Mouse (Mus musculus) midbrain, embryonic 12.5 days (tissue): ENCODE data around the gene Tuba1a. TPM values are rescaled to one million over a fixed set of nuclear protein-coding genes. Genes with fewer than 3 reads are reported as not detected.
"Not testable (repeated sequence)": the region's sequence is repeated elsewhere in the genome, so short reads cannot be mapped to it uniquely, and the experiment has no call there.

Experiments used
- ATAC-seq: fragments of 200-750 bp; cut with Nextera tagmentation; 2 replicates; pipeline ENCODE4 v1.8.0; 2017; ENCODE audit warnings: low read depth, moderate TSS enrichment, moderate library complexity; ENCODE audit not compliant: low FRiP score
- H3K27ac ChIP-seq: fragments of 300-500 bp; sonication (generic); replicated peaks from 2 replicates; pipeline ENCODE4 v1.5.1; 2016; ENCODE audit warnings: mild to moderate bottlenecking
- H3K27me3 ChIP-seq: fragments of 300-500 bp; sonication (generic); 2 replicates; pipeline ENCODE4 v1.6.1; 2016; ENCODE audit warnings: mild to moderate bottlenecking
- H3K36me3 ChIP-seq: fragments of 300-500 bp; sonication (generic); 2 replicates; pipeline ENCODE4 v1.6.1; 2016
- H3K4me1 ChIP-seq: fragments of 300-500 bp; sonication (generic); 2 replicates; pipeline ENCODE4 v1.6.1; 2016
- H3K4me2 ChIP-seq: fragments of 300-500 bp; sonication (generic); replicated peaks from 2 replicates; pipeline ENCODE4 v1.6.1; 2016; ENCODE audit warnings: mild to moderate bottlenecking, moderate library complexity
- H3K4me3 ChIP-seq: fragments of 300-500 bp; sonication (generic); 2 replicates; pipeline ENCODE4 v1.5.1; 2016; ENCODE audit warnings: mild to moderate bottlenecking
- H3K9ac ChIP-seq: fragments of 300-500 bp; sonication (generic); replicated peaks from 2 replicates; pipeline ENCODE4 v1.6.1; 2016; ENCODE audit warnings: mild to moderate bottlenecking, moderate library complexity
- H3K9me3 ChIP-seq: fragments of 300-500 bp; sonication (generic); 2 replicates; pipeline ENCODE4 v1.6.1; 2016; ENCODE audit warnings: mild to moderate bottlenecking
- WGBS: fragments of 180-500 bp; shearing (Covaris S2); methylation state at CpG from one replicate; pipeline ENCODE4 v1.1.7; 2016; 5-methylcytosine and 5-hydroxymethylcytosine counted together
- polyA plus RNA-seq: library from polyadenylated mRNA; unstranded; fragments of >200 nt; fragmentation: Nextera tagmentation; extraction: Ambion mirVana; gene quantifications from 2 replicates; pipeline ENCODE4 v1.2.1, GENCODE M21; 2016

The Tuba1a gene
- polyA plus RNA-seq, 1 experiment from 2014 or later = 9,642 TPM

GRCm38 (mm10) chr15:98948857-98949606 is 4.5 kb downstream of the Tuba1a start:
- Histone ChIP-seq H3K4me2 (peak overlapping the region; percentile 49), H3K9ac (peak overlapping the region; percentile 51; the same call in 1 of the 2 replicates), H3K4me1 (peaks cover 9% of the 10 kb centered on the region), H3K27ac (peak overlapping the region; percentile 58), H3K27me3 (no peaks in the 10 kb centered on the region), H3K4me3 (peak overlapping the region; percentile 36), H3K9me3 (no peaks in the 10 kb centered on the region), H3K36me3 (peaks cover 20% of the 10 kb centered on the region)
- no peak for ATAC-seq
- WGBS = 54% methylated on average over 6 of the region's 6 CpGs

- H3K27ac ChIP-seq = peak overlapping the region; percentile 58
Measured at GRCm38 (mm10) chr15:98948382-98948781, 5.1 kb downstream of the Tuba1a start.

DNA sequence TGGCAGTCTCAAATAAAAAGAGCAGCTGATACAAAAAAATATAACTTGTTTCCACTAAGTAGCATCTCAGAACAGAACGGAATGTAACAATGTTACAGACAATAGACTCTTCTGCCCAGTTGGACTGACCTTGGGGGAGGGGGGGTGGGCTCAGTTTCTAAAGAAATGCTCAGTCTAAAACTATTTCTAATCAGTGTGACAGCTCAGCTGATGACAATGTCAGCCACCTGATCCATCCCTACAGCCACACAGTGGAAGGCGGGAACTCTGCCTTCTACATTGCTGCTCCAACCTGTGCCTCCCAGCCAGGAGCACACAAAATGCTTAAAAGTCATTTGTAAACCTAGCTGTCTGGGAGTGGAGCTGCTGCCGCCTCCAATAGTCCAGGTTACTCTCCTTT is 5.6 kb downstream of the Tuba1a start:
- Histone ChIP-seq H3K27ac (peak overlapping the region; percentile 58; the same call in 1 of the 2 replicates), H3K4me2 (peak overlapping the region; percentile 49)

More at GRCm38 (mm10) chr15:98948382-98948781, 5.1 kb downstream of the Tuba1a start:
- Histone ChIP-seq H3K27me3 (no peaks in the 10 kb centered on the region), H3K36me3 (peaks cover 20% of the 10 kb centered on the region), H3K9me3 (no peaks in the 10 kb centered on the region), H3K4me2 (peak overlapping the region; percentile 49), H3K4me3 (no peak overlapping the region), H3K9ac (no peak overlapping the region), H3K4me1 (peaks cover 8% of the 10 kb centered on the region)
- no peak for ATAC-seq

DNA sequence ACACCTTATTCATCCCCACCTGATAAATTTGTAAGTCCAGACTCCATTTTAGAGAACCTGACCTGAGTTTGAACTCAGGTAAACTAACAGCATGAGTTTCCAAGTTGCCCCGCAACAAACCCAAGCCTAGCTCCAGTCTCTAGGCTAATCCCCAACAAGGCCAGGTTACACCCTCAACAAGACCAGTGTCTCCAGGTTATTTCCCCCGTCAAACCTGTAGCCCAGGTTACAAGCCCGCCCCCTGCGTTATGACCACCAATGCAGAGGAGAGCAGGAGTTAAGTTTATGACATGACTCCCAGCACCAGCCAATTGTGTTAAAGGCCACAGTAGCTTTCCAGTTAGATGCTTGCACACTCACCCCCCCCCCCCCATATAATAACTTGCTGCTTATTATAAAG is 10.4 kb downstream of the Tuba1a start:
- Histone ChIP-seq H3K4me1 (peaks cover 3% of the 10 kb centered on the region; the same call in 1 of the 2 replicates), H3K4me3 (no peak overlapping the region), H3K27me3 (no peaks in the 10 kb centered on the region), H3K9me3 (no peaks in the 10 kb centered on the region), H3K27ac (no peak overlapping the region), H3K36me3 (peaks cover 7% of the 10 kb centered on the region; the same call in 1 of the 2 replicates), H3K9ac (no peak overlapping the region), H3K4me2 (no peak overlapping the region)
- no peak for ATAC-seq
- 82% methylated on average over 4 of the region's 4 CpGs for WGBS

More for the DNA sequence above, 5.6 kb downstream of the Tuba1a start:
- Histone ChIP-seq H3K4me1 (peaks cover 8% of the 10 kb centered on the region), H3K4me3 (no peak overlapping the region), H3K27me3 (no peaks in the 10 kb centered on the region), H3K9ac (no peak overlapping the region), H3K36me3 (peaks cover 20% of the 10 kb centered on the region), H3K9me3 (no peaks in the 10 kb centered on the region)
- WGBS = 45% methylated on average over 3 of the region's 3 CpGs
- no peak for ATAC-seq

DNA sequence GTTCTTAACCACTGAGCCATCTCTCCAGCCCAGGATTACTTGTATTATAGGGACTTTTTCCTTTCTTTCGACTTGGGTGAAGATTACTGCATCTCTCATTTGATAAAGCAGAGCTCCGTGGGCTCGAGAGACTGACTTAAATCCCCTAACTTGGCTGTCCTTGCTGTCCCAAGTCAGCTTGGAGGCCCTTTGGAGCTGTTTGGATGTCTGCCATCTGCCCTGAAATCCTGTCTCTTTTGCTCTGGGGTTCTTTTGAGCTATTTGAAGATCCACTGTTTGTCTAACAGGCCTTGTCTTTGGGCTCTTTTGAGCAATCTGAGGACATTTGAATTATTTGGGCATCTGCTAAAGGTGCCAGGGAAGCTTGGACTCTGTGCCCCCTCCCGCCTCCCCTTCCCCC is 11.4 kb downstream of the Tuba1a start:
- Histone ChIP-seq H3K4me1 (no peaks in the 10 kb centered on the region), H3K36me3 (peaks cover 7% of the 10 kb centered on the region; the same call in 1 of the 2 replicates), H3K27ac (no peak overlapping the region), H3K4me3 (no peak overlapping the region), H3K9ac (no peak overlapping the region), H3K9me3 (no peaks in the 10 kb centered on the region), H3K27me3 (no peaks in the 10 kb centered on the region), H3K4me2 (no peak overlapping the region)
- WGBS = 79% methylated on average over 4 of the region's 4 CpGs
- ATAC-seq = no peak

DNA sequence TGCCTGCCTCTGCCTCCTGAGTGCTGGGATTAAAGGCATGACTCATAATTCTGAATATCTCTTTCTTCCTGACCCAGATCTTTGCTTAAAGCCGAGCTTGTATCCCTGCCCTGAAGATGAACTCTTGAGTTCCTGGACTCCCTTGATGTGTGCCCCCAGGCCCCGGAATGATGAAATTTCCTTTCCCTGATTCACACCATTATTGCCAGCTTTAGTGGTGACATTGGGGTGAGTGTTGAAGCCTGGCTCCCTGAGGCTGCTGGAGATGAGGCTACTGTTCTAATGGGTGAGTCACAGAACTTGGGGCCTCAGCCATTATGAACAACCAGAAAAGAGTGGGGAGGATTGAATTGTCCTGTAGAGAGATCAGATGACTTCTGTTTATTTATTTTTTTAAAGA is 12.0 kb downstream of the Tuba1a start:
- 80% methylated on average over 2 of the region's 2 CpGs for WGBS

DNA sequence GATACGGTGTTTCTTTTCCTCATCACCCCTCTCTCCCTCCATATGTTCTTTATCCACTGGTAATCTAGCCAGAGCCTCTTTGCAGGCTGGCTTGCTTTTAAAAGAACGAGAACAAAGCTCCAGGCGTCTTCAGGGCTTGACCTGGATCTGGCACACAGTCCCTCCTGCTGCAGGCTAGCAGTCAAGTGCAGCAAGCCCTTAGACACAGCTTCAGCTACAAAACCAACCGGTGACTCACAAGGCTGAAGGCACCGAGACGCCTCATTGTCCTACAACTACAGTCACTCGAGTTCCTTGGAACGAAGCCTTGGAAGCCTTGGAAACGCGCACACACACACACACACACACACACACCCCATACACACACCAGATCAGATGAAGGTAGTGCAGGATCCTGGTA is 12.7 kb downstream of the Tuba1a start:
- peaks cover 7% of the 10 kb centered on the region; the same call in 1 of the 2 replicates for H3K36me3 ChIP-seq
- no peak overlapping the region for H3K4me3 ChIP-seq
- no peak overlapping the region for H3K27ac ChIP-seq
- no peak for ATAC-seq
- no peaks in the 10 kb centered on the region for H3K4me1 ChIP-seq
- no peaks in the 10 kb centered on the region for H3K27me3 ChIP-seq
- H3K4me2 ChIP-seq = no peak overlapping the region
- H3K9ac ChIP-seq = no peak overlapping the region
- WGBS = 57% methylated on average over 10 of the region's 10 CpGs
- H3K9me3 ChIP-seq = no peaks in the 10 kb centered on the region

More for the DNA sequence above, 12.0 kb downstream of the Tuba1a start:
- Histone ChIP-seq H3K9ac (no peak overlapping the region), H3K9me3 (no peaks in the 10 kb centered on the region), H3K27me3 (no peaks in the 10 kb centered on the region), H3K4me2 (no peak overlapping the region), H3K4me3 (no peak overlapping the region), H3K36me3 (peaks cover 7% of the 10 kb centered on the region; the same call in 1 of the 2 replicates), H3K27ac (no peak overlapping the region), H3K4me1 (no peaks in the 10 kb centered on the region)
- ATAC-seq = no peak

GRCm38 (mm10) chr15:98934217-98934839 is 19.2 kb downstream of the Tuba1a start, which contains the start of gene Tuba1b:
Gene Tuba1b, minus strand, starts transcription at chr15:98934565.
- H3K36me3 ChIP-seq = peaks cover 12% of the 10 kb centered on the region
- H3K4me3 ChIP-seq = peak within 1 kb of the TSS; percentile 77
- WGBS = under 1% methylated on average over 54 of the region's 58 CpGs
- H3K27ac ChIP-seq = peak within 1 kb of the TSS; percentile 98
- peak within 1 kb of the TSS; percentile 88 for H3K9ac ChIP-seq
- peak within 1 kb of the TSS; percentile 97 for H3K4me2 ChIP-seq
- no peaks in the 10 kb centered on the region for H3K27me3 ChIP-seq
- H3K4me1 ChIP-seq = peaks cover 14% of the 10 kb centered on the region
- peak; percentile 96 for ATAC-seq
- H3K9me3 ChIP-seq = no peaks in the 10 kb centered on the region

DNA sequence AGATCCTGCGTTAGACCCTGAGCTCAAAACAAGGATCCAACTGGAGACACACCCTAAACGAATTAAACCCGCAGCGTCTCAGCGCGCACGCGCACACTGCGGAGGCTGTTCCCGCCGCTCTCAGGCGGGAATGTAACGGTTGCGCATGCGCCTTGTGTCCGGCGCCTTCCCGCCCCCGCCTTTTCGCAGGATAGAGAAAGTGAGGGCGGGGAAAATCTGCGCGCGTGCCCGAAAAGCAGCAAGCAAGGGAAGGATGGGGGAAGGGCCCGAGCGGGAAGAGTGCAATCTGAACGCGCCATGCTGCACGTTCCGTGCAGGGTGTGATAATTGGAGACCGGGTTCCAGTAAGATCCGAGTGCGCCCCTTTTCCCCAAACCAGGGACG is 19.7 kb downstream of the Tuba1a start:
- peaks cover 18% of the 10 kb centered on the region for H3K4me1 ChIP-seq
- peak; percentile 82 for ATAC-seq
- WGBS = under 1% methylated on average over 35 of the region's 35 CpGs
- H3K36me3 ChIP-seq = peaks cover 12% of the 10 kb centered on the region
- peak overlapping the region; percentile 88 for H3K9ac ChIP-seq
- H3K4me2 ChIP-seq = peak overlapping the region; percentile 97
- peak overlapping the region; percentile 98 for H3K27ac ChIP-seq
- no peaks in the 10 kb centered on the region for H3K9me3 ChIP-seq
- H3K4me3 ChIP-seq = peak overlapping the region; percentile 77
- H3K27me3 ChIP-seq = no peaks in the 10 kb centered on the region

DNA sequence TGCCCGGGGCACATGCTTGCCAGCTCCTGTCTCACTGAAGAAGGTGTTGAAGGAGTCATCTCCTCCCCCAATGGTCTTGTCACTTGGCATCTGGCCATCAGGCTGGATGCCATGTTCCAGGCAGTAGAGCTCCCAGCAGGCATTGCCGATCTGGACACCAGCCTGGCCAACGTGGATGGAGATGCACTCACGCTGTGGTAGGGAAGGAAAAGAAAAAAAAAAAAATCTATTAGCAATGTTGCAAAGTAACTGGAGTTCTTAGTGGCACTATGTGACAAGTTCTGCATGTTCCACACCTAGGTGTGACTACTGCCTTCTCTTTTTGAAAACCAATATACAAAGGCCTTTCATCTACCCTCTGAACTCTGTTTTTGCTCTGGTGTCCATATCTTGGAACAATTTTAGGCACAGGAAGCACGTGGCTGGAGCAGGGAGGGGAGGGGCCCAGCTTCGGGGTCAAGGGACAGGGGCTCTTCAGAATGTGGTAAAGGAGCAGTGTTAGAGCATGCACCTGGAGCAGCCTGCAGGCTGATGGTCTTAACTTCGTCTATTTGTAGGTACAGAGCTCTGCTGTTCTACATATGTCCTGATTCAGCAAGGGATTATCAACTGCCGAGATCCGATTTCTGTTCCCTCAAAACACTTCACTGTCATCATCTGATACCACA is 20.4 kb downstream of the Tuba1a start:
- H3K36me3 ChIP-seq = peaks cover 12% of the 10 kb centered on the region
- ATAC-seq, H3K9me3 ChIP-seq, H3K27me3 ChIP-seq: not testable (repeated sequence)
- 15% methylated on average over 8 of the region's 9 CpGs for WGBS
- H3K4me2 ChIP-seq = peak overlapping the region; percentile 97
- peak overlapping the region; percentile 77 for H3K4me3 ChIP-seq
- peak overlapping the region; percentile 98 for H3K27ac ChIP-seq
- H3K9ac ChIP-seq = peak overlapping the region; percentile 88
- peaks cover 22% of the 10 kb centered on the region for H3K4me1 ChIP-seq

GRCm38 (mm10) chr15:98930998-98931397 is 22.5 kb downstream of the Tuba1a start:
- H3K36me3 ChIP-seq = peaks cover 12% of the 10 kb centered on the region
- 83% methylated on average over 3 of the region's 3 CpGs for WGBS
- H3K4me3 ChIP-seq = no peak overlapping the region
- H3K9ac ChIP-seq = 0 out of 2 replicates have a peak overlapping the region, but pooled peaks have one; percentile 20
- ATAC-seq = no peak
- H3K27ac ChIP-seq = 0 out of 2 replicates have a peak overlapping the region, but pooled peaks have one; percentile 20
- peak overlapping the region; percentile 3; the same call in 1 of the 2 replicates for H3K4me2 ChIP-seq
- H3K9me3 ChIP-seq = no peaks in the 10 kb centered on the region
- peaks cover 22% of the 10 kb centered on the region for H3K4me1 ChIP-seq
- H3K27me3 ChIP-seq = no peaks in the 10 kb centered on the region
